ENCODE assay signal across 8 mouse cellular contexts in the genomic region with DNA sequence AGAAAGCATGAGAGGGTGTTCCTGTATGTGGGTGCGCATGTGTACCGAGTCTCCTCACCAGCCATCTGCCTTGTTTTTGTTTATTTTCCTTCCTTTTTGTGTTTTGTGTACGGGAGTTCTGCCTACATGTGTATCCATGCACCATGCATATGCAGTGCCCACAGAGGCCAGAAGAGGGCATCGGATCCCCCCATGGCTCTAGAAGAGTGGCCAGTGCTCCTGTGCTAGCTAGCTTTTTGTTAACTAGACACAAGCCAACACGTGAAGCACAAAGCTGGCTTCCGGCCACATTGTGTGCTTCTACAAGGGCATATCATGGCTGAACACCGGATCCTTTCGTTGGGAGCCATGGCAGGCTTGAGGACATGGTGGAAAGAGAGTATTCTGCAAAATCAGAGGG. TPM values are rescaled to one million over a fixed set of nuclear protein-coding genes. Genes with fewer than 3 reads are reported as not detected.
DNase-seq lines count a peak whose midpoint lies in the region.

No protein-coding gene starts in this region.

- DNase-seq in heart, postnatal 10 days = peak; percentile 51 to 67
- DNase-seq in heart, adult 11 months = no peak
- DNase-seq in urinary bladder, postnatal 36 days (ENCODE audit: low spot score in 2 of 2) = peak; percentile 18 to 46
- DNase-seq in urinary bladder, postnatal 10 days (ENCODE audit: low spot score) = no peak
- DNase-seq in cerebellum, postnatal 10 days = peak; percentile 84 to 87
- DNase-seq in induced T-regulatory cell, adult 2 months (ENCODE audit: low read depth) = peak; percentile 50
- peak; percentile 61 for DNase-seq in mesoderm, embryonic 11.5 days (ENCODE audit: low read depth, low spot score)
- DNase-seq in thymus, postnatal 25 days = peak; percentile 69

- intact Hi-C loops in heart, postnatal 10 days (cut with DNase I) = no loop called here

RNA-seq across cellular contexts. Expression of a gene that starts 24.3 kb away (rescaled TPM):
- total RNA-seq in heart, postnatal 10 days (2021) = 1 to 10 TPM in 1 of 2 experiments, under 1 TPM in 1; 0.77 to 2.5 TPM

RNA-seq across cellular contexts. Expression of a gene that starts 34.2 kb away (rescaled TPM):
- total RNA-seq in heart, postnatal 10 days (2021) = 10 to 100 TPM; 44.6 to 45.7 TPM

Comparison
In these comparisons a context has a peak if more than half of its experiments do, and no peak if none do; other contexts are left out.
1. DNase-seq: peak in heart, postnatal 10 days (2 of 2), urinary bladder, postnatal 36 days (2 of 2), cerebellum, postnatal 10 days (2 of 2), induced T-regulatory cell, adult 2 months (single experiment), mesoderm, embryonic 11.5 days (single experiment) and thymus, postnatal 25 days (single experiment); none in heart, adult 11 months (single experiment) and urinary bladder, postnatal 10 days (single experiment).